Mouse (Mus musculus): ENCODE data around the gene March5. TPM values are rescaled to one million over a fixed set of nuclear protein-coding genes. Genes with fewer than 3 reads are reported as not detected.

The March5 gene
- total RNA-seq, 4 experiments from 2014 or later = 78.2 to 89.8 (median 82.3) TPM

DNA sequence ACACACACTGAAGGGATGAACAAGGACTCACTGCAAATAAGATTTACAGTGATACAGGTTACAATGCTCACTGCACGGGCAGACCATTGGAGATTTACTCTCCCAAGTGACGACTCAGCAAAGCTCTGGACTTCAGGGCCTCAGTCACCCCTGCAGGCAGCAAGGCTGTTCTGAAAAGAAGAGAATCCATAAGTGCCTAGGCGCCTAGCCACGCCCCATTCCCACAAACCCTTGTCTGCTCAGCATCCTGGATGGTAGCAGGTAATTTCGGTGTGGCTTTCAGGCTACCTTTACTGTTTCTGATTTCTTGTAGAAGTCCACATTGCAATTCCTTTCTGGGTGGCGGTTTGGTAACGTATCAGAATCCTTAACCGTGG is 56.2 kb downstream of the March5 start:
- no peak for DNase-seq (ENCODE audit: low spot score in 2 of 2)

DNA sequence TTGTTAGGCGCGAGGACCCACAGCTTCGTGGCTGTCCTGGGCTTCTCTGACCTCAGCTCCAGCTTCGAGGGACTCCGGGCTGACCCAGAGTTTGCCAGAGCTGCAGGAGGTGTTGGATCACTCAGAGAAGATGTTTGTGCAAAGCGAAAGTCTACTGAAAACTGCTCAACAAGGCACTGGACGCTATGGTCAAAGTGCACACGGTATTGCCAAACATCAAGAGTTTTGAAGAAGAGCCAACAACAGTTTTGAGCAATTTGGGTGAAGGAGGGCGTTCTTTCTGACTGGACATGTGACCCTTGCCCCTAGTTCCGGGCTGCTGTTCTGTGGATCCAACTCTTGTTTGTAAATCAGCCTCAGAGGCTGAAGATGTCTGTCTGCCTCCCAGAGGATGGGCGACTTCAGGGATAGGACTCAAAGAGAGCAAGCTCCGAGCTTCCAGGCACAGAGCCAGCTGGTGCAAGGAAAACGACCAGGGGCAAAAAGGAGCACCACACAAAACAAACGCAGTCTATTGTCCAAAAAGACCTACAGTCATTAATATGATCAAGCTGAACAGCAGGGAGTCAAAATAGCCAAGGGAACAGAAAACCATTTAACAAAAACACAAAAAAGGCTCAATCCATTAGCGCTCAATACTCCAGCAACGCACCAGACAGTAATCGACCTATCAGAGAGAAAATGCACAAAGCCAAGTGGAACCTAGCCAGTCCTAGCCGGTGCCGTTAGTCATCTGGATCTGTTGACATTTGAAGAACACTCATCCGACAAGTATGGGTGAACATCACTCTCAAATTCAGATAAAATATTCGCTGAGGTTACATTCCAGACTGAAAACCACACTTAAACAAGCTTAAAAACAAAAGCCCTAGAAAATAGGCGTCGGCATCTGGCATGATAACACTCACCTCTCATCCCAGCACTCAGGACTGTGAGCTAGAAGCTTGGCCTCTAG is 56.9 kb downstream of the March5 start:
- no peak for DNase-seq (ENCODE audit: low spot score in 2 of 2)

DNA sequence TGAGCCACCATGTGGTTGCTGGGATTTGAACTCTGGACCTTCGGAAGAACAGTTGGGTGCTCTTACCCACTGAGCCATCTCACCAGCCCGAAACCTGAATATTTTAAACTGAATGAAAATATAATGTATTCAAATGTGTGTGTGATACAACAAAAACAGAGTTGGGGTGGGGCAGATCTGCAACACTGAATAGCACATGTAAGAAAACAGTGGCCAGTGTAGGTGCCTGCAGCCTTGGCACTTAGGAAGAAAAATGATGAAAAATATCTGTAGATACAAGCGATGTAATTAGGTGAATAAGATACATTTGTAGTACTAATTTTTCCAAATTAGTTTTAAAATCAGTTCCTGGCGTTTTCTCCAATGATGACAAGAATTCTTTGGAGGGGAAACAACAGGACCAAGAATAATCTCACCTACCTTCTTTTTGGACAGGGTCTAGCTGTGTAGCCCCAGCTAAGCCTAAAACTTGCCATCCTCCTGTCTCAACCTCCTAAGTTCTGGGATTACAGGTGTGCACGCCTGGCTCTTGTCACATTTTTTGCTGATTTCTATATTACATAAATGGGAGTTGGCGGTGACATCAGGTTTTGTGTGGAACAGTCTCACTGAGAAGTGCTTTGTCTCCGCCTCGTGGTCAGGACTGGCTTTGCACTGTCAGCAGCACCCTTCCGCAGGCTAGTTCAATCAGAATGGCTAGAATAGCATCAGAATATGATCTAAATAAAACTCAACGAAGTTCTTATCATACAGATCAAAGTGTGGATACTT is 58.2 kb downstream of the March5 start:
- DNase-seq (ENCODE audit: low spot score in 2 of 2) = peak; percentile 91 to 92

DNA sequence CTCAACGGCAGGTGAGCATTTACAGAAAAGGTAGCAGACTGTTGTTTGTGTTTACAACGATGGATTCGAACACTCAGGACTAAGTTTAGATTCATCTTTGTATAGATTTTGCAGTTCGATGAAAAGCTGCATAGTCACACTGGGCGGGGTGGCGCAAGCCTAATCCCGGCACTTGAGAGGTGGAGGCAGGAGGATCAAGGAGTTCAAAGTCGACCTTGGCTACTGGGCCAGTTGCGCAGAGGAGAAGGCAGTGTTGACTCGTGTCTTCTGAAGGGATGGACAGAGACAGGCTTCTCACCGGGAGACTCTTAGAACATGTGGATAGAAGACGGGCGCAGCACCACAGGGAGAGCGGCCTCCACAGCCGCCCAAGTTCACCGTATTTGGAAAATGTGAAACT is 61.8 kb downstream of the March5 start:
- DNase-seq (ENCODE audit: low spot score in 2 of 2) = no peak

Other genes with a start within 250 kb of the March5 start
- 10 to 100 TPM; 83.3 to 89.9 (median 85.4) TPM for gene Cpeb3, start 1.1 kb downstream of the March5 start, total RNA-seq (2022)
- 10 to 100 TPM; 35.0 to 40.4 (median 37.2) TPM for gene Ide, start 130.3 kb downstream of the March5 start, total RNA-seq (2022)
- under 1 TPM; 0.53 to 0.89 (median 0.58) TPM for gene Kif11, start 168.9 kb downstream of the March5 start, total RNA-seq (2022)
- 1 to 10 TPM; 1.8 to 5.5 (median 3.4) TPM for gene Hhex, start 227.3 kb downstream of the March5 start, total RNA-seq (2022)

Measured in left cerebral cortex, adult 8-10 months (tissue).